Mouse (Mus musculus) left cerebral cortex, postnatal 4 days (tissue): ENCODE measurements at regions not wholly inside any gene's neighbourhood (a gene's known extent, or its start where the extent isn't known, plus 50 kb on each side); places are given as distances from the start of the nearest gene placed in this dataset.
A peak's percentile ranks its signal among the peaks of the same experiment; 100 is the strongest.

Source experiments
- DNase-seq: peaks from one replicate; pipeline ENCODE4 v3.0.0-alpha.2; 2022
- intact Hi-C: fragments of 180-260 bp; cut with DNase I; formaldehyde crosslinking; loops from one replicate; pipeline ENCODE4 v1.15.1; 2025

DNA sequence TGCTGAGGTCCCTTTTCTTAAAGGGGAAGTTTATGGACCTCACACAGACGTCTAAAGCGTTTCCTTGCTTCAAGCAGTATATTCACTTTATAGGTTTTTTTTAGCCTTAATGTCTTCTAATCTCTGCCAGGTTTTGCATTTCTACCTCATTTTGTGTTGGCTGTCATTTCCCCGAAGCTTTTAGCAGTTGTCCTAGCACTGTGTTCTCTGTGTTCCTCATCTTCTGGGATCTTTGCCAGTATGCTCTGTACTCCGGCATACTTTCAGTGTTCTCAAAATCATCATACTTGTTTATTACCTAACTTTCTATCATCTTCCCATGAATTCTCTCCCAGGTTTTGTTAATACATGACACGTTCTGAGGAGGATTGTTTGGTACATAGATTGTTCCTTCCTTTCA is 333.5 kb upstream of the Lsamp start:
- intact Hi-C loops, result no loop called here
- no peak for DNase-seq

DNA sequence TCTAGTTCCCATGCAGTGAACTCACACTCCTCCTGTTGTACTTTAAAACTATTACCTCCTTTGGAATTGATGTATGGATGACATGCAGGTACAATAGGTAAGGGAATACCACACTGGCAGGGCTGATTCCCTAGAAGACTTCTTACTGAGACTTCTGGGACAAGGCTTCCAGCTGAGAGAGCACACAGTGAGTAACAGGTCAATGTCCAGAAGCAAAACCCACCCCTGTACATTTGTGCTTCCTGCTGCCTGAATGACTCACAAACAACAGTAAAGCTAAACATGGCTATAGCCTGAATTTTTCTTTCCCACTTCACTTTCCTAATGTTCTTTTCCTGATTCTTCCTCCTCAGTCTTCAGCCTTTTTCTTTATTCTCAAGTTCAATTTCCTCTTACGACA is 316.3 kb upstream of the Lsamp start:
- DNase-seq, result no peak
- intact Hi-C loops, result no loop called here

DNA sequence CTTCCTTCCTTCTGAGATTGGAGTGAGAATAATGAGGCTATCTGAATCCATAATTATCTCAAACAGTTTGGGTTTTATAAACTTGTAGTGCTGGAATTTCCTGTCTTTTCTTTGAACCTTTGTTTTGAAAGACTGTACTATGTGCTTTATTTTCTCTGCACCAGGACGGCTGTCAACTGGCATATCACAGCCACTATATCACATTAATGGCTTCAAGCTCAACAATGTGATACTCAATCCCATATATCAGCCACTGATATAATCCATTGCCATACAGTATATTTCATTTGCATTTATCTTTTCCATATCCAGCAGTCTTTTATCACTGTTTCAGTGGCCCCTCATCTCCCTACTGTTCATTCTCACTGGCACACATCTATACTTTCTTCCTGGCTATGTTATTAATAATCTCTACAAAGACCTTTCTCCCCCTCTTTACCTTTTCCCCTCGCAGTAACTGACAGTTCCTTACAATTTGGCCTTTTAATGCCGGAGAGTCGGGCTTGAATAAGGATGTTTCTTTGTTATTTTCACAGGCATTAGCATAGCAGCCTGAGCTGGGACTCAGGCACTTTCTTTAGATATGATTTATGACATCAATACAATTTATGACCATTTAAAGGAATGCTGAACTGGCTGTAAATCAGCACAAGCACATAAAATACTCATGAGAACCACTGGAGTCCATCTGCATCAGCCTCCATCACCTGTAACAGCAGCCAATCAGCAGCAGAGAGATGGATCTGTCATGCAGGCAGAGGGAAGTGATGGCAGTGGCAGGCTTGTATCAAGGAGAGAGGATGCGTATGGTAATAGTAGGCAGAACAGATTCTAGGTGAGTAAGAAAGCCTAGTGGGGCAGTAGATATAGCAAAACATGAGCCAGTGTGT is 311.8 kb upstream of the Lsamp start:
- DNase-seq, result no peak
- intact Hi-C loops, result no loop called here

DNA sequence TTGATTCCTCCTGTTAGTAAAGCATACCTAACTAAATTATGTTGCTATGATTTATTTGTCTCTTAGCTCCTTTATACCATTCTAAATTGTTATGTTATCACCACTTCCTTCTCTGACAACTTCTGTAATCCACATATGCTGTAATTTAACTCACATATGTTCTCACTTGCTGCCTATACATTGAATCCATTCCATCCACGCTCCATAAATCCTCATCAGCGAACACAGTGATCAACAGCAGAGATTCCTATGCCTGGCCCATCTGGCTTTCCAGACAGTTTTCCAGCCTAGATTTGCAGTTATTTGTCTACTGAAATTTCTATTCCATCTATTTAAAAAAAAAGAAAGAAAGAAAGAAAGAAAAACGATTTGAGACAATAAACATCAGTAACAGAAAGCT is 308.4 kb upstream of the Lsamp start:
- intact Hi-C loops, result no loop called here
- no peak for DNase-seq

DNA sequence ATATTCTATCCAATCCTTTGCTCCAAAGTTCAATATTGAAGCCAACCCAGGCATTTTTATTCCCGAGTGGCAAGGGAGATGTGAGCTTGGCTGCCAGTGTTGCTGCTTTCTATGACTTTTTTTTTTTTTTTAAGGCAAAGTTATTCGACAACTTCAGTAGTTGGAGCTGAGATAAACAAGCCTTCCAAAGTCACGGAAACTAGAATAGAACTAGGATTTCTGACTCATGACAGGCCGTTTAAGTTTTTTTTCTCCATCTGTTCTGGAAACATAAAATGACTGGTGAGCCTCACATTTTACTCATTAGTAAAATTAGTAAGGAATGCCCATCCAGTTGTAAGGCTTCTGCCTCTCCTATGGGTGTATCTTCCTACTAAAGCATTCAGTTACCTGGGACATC is 305.9 kb upstream of the Lsamp start:
- DNase-seq, result no peak
- intact Hi-C loops, result no loop called here

DNA sequence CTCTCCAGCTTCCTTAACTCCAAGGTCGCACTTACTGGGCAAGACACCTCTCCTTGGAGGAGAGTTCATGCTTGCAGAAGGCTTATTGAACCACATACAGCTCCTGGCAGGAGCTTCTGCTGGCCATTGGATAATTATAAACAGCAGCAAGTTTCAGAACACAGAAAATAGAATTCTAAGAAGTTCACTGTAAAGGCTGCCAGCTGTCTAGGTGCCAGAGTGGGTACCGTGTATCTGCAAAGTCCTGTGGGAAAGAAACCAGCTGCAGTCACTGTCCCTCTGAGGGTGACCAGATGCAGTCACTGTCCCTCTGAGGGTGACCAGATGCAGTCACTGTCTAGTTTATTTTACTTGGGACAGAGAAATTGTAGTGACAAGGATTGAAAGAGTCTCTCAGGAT is 291.1 kb upstream of the Lsamp start:
- DNase-seq, result peak; percentile 33
- intact Hi-C loops, result no loop called here

DNA sequence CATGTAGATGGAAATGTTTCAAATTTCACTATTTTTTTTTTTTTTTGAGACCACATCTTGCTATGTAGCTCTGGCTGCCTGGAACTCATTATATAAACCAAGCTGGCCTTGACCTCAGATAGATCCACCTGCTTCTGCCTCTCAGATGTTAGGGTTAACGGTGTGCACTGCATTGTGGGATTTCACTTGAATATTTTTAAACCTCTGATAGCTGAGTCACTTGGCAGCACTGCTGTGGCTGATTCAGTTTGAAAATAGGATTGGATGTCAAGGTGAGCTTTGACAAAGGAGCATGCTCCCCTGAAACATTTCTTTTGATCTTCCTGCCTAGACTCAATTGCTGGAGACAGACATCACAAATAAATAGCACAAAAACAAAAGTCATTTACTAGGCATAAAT is 288.3 kb upstream of the Lsamp start:
- DNase-seq, result no peak
- intact Hi-C loops, result no loop called here

DNA sequence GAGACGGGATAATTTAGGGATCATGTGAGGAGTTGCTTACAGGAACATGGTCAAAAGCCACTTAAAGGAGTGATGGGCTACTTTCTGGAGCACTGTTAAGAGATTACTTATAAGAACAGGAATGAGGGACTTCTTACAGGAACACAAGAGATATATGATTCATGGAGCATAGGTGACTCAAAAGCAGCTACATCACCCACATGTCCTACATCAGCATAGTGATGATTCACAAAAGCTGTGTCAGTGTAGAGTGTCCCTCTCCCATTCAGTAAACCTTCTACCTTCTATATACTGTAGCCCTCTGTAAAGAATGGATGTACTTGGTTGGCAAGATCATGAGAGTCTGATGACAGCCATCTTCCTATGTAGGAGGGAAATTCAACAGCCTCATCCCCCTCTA is 285.0 kb upstream of the Lsamp start:
- intact Hi-C loops, result no loop called here
- no peak for DNase-seq

DNA sequence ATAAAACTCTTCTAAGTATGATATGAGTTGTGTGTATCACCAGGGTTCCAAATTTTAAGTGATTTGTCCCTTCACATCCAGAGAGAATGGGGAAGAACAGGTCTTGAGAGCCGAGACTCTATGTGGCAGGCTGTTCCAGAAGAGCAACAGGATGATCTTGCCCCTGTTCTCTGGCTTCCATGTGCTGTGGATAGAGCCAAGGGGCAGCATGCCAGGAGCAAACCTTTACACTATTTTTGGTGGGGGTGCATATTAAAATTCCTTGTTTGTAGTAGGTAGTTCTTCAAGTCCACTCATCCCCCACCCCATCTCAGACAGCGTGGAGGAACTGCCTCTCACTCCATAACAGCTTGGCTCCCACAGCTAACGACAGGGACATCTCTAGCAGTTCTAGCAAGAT is 278.0 kb upstream of the Lsamp start:
- intact Hi-C loops, result no loop called here
- peak; percentile 34 for DNase-seq

DNA sequence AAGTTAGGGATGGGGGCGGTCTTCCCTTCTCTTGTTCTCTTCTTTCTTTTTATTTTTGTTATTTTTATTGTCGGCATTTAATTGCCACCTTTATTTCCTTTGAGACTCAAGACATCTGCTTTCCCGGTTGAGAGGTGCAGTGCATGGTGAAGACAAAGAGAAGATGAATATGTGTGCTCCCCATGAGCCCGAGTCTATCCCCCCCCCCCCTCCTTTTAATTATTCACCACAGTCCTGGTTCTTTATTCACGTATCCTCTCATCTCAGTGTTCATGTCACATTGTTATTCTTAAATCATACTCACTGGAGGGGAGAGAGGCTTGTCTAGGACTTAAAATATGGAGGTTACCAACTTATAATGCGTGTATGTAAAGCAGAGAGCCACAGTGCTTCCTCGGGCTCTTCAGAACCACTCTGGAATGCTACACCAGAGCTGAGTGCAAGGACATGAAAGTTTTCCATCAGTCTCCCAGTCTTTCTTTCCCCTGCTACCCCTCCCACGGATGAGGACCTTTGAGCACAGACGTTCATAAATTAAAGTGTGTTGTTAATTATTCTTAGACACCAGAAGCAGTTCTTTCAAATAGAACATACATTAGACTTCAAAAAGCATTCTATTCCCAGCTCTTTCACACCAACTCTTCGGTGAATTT is 274.6 kb upstream of the Lsamp start:
- no peak for DNase-seq
- intact Hi-C loops, result no loop called here

DNA sequence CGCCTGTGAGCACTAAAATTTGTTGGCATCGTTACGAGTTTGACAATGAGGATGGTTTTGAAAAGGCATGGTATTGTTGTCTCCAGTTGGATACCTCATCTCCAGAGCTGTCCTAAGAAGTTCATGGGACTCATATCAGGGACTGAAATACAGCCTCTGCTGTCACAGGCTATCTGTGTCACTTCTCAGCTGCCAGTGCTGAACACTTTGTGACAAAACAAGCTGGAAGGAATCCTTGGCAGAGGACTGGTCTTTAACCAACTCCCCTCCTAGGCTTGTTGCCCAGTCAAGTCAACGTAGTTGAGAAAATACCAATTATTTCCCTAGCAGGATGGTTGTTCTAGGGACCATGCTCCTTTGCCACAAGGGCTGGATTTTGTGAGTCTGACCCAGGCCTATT is 256.6 kb upstream of the Lsamp start:
- peak; percentile 8 for DNase-seq
- intact Hi-C loops, result no loop called here

DNA sequence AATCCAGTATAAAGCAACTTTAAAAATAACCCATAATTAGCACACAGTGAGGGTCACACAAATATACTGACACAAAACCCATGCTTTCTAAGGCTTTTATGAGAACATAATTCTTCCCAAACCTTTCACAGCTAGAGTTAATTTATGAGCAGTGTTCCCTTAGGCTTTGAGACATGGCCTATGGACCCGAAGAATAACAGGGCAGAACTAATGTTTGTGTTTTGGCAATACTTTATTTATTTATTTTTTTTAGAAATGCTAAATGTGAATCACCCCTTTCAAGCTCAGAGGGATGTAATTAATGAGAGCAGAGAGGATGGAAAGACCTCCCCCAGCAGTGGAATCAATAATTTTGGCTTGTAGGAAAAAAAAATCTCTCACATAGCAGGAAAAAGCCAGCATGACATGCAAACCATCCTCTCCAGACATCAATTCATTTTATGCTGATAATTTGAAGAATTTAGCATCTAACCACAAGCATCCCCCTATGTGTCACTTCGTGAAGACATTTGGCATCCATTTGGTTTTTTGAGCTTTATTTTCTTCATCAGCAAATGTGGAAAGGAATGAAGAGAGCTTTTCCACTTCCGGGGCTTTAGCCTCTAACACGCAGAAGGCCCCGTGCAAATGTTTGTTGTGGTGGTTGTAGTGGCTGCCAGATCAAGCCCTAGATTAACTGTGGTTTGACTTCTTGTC is 238.0 kb upstream of the Lsamp start:
- DNase-seq, result no peak
- intact Hi-C loops, result no loop called here

DNA sequence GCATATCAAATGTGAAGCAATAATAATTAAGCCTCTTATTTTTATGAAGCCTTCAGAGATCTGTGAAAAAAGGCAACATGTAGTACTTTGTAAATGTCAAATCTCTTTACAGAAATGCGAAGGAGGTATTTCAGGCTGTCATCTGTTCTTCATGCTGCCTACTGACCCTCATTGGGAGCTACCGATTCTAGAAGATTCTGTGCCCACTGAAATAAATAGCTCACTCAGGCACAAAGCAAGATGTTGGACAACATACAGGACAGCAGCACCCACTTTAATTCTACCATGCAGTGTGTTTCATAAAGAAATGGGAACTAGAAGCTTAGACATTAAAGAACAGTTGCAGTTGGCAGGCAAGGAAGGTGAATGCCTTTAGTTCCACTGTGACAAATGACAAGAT is 232.4 kb upstream of the Lsamp start:
- DNase-seq, result no peak
- intact Hi-C loops, result no loop called here

DNA sequence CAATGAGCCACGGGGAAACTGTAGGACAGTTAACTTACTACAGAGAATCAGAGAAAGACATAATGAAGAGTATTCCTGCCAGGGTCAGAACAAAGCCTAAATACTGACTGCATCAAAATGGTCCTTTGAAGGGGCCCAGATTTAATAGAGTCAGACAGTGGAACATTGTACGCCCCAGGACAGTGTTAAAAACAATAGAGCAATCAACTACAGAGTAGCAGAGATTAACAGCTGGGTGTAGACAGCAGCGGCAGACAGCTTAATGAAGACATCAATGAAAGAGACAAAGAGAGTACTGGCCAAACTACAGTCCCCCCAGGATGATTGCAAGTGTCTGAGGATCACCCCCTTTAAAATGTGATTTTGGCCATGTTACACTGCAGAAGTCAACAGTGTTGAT is 183.1 kb upstream of the Lsamp start:
- intact Hi-C loops, result no loop called here

DNA sequence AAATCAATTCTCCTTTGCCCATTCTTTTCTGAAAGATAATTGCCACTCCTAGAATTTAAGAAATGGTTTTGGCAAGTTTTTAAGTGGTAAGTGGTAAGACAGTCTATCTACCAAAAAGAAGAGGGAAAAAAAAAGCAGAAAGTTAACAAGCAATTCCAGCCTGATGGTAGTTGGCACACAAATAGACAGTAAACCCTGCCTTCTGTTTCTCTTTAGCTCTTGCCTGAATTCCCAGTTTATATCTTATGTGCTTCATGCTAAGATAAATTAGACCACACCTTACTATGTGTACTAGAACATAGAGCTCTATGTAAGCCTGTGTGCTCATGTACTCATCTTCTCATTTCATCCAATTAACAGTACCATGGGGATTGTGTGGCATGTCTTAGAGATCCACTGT is 164.0 kb upstream of the Lsamp start:
- intact Hi-C loops, result no loop called here
- no peak for DNase-seq

More for the DNA sequence above, 183.1 kb upstream of the Lsamp start:
- no peak for DNase-seq

DNA sequence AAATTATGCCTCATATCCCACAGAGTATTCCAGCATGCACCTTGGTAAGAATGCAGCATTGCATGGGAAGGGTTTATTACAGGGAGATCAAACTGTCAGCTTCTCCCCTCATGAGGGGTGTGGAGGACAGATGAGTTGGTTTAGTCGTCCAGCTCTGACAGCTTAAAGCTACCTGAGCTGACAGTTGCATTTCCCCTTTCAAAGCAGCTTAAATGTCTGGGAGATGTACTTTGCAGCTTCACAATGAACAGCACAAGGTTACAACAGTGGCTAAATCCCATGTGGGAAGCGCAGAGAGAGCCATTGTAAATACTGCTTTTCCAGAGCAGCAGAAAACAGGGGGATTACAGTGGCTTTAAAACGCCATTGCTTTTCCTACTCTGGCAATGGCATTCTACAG is 149.9 kb upstream of the Lsamp start:
- intact Hi-C loops, result no loop called here
- no peak for DNase-seq

DNA sequence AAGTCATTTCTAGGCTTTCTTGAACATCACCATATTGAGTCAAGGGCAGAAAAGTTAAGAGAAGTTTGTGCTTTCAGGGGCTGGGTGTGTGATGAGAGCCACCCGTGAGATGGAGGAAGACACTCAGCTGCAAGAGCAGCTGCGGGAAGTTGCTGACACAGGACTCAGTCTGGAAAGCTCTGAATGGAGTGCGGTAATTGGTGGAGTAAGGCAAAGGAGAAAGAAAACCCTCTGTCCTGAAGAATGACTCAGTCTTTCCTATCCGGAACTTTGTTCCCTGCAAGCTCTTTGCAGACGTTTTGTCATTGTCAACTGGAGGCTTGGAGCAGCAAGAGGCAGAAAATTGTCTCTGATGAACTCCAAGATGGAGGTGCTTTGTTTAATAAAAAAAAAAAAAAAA is 102.6 kb upstream of the Lsamp start:
- no peak for DNase-seq
- intact Hi-C loops, result no loop called here

DNA sequence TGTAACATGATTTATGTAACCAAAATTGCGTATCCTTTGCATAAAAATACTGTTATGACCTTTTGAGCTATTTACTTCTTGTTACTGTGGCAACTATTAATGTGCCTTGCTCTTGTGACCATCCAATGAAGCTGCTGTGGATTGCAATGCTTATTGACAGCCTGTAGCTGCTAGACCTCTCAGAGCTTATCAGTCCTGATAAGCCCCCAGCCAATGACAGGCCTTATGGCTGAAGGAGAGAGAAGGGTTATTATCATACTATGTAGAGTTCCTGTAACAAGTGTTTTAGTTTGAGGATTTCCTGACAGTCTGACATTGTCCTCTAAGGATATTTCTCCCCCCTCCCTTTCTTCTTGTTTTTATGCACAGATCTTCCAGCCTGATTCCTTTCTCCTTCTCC is 96.2 kb upstream of the Lsamp start:
- DNase-seq, result no peak
- intact Hi-C loops, result no loop called here
